Mouse (Mus musculus) heart, postnatal 25 days (tissue): ENCODE measurements around the gene Sgcg. TPM values are rescaled to one million over a fixed set of nuclear protein-coding genes. Genes with fewer than 3 reads are reported as not detected.

ENCODE experiments used
- total RNA-seq, 2 experiments: library from RNA; stranded (reverse); gene quantifications; 2 replicates each; pipeline ENCODE4 v1.2.3; 2021

Gene Sgcg
- total RNA-seq, 2 experiments from 2014 or later = 211 to 227 TPM

Other genes with a start within 250 kb of the Sgcg start
- 1 to 10 TPM; 3.8 to 4.9 TPM for gene Tnfrsf19, start 212.0 kb downstream of the Sgcg start, total RNA-seq
- gene Sacs, start 120.0 kb downstream of the Sgcg start, total RNA-seq = 10 to 100 TPM; 32.1 to 32.9 TPM
- gene Arl11, start 51.3 kb upstream of the Sgcg start, total RNA-seq = 1 to 10 TPM; 1.2 to 1.8 TPM
- 1 to 10 TPM; 1.3 TPM for gene Ebpl, start 101.9 kb upstream of the Sgcg start, total RNA-seq
- gene Kpna3, start 181.4 kb upstream of the Sgcg start, total RNA-seq = 10 to 100 TPM; 49.8 to 51.0 TPM